Mouse (Mus musculus): ENCODE measurements around the gene Tmem35b.

Tmem35b gene

GRCm38 (mm10) chr4:127168211-127168913, 44.9 kb downstream of the Tmem35b start:
- under 1% methylated on average over 39 of the region's 39 CpGs for WGBS

GRCm38 (mm10) chr4:127168914-127169345, 45.4 kb downstream of the Tmem35b start, which contains the start of gene Dlgap3:
Gene Dlgap3 (plus strand): TSS chr4:127169204.
- 1% methylated on average over 64 of the region's 67 CpGs for WGBS

DNA sequence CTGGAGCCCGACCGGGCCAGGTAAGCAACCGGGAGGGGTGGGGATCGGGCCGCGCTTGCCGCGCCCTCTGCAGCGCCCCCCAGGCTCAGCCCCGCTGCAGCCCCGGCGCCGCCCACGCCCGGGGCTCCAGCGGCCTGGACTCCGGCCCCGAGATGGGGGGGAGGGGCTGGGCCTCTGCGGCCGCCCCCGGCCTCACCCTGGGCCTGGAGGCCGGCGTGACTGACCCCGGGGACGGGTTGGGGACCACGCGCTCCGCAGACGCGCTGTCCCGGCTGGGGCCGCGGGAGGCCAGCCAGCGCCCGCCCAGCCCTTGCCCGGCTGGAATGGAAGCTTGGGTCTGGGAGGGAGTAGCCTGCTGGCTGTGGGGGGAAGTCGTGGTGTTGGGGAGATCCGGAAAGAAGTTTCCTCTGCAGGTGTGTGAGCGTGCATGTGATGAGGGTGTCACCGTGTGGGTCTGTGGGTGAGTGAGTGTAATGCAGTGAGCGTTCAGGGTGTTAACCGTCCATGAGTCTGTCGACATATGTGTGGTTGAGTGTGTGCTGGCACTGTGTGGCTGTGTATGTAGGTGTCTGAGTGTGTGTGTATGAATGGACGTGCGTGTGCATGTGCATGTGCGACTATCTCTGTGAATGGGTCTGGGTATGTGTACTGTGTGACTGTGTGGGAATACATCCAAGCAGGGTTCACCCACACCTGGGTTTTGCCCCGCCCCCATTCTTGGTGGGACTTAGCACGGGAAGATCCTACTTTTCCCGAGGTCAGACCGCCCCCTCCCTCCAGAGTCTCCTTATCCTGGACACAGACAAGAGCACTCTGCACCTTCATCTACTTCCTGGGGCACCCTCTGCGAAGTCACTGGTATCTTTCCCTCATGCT, 46.1 kb downstream of the Tmem35b start:
- 2% methylated on average over 50 of the region's 51 CpGs for WGBS

GRCm38 (mm10) chr4:127170866-127171265, 47.4 kb downstream of the Tmem35b start:
- 10% methylated on average over 5 of the region's 5 CpGs for WGBS

DNA sequence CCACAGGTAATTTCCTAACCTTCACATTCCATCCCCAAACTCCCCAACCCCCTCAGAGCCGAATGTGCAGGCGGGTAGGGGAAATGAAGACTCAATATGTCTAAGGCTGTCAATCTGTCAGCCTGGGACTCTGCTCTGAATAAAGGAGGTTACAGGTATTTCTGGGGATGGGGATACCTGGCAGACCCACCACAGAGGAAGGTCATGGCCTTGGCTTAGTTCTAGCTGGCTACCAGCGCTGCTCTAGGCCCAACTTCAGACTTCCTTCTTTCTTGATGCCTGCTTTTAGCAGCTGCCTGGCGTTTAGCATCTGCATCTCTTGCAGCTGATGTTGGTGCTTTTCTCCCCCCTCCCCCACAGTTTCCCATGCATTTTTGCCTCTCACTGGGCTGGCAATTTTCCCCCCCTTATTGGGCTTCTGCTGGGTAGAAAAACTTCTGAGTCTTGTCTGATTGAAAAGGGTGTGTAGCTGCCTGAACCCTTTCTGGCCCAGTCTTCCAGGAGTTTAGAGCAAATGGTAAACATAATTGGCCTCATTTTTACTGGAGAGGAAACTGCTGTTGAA, 47.9 kb downstream of the Tmem35b start:
- 32% methylated on average over 4 of the region's 4 CpGs for WGBS

- 9% methylated on average over 7 of the region's 7 CpGs for WGBS
Observed at GRCm38 (mm10) chr4:127172119-127172518, 48.6 kb downstream of the Tmem35b start.

- WGBS = 29% methylated on average over 4 of the region's 4 CpGs
Observed at GRCm38 (mm10) chr4:127172614-127173013, 49.1 kb downstream of the Tmem35b start.

GRCm38 (mm10) chr4:127173461-127173860, 50.0 kb downstream of the Tmem35b start:
- 5% methylated on average over 8 of the region's 8 CpGs for WGBS

DNA sequence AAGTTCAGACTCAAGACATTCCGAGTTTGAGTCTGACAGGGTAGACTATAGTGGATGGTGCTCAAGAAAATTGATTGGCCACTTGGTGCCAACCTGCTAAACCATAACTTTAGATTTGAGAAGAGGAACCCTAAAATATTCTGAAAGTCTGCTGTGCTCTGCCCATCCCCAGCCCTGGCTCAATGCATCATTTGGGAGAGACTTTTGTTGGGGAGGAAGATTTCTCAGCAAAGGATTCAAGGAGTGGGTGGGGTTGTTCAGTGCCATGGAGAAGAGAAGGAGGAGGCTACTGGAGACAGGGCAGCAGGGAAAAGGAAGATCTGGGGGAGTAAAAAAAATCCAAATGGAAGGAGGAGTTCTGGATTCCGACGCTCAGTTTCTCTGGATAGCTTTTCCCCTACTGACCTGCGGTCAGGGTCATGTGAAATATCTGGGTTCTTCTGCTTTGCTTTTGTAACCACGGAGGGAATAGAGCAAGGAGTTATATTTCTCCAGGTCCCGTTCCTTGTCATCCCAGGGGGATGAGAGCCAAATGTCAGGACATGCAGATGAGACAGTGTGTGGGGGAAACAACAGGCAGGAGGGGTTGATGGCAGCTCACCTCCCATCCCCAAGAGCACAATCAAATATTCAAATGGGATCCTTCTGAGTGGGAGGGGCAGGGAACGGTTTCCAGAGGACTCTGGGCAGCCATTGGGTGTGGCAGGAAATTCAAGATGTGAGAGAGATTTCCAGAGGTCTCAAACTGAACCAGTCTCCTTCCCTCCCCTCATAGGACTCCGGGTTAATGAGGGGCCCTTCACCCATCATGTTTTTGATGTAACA, 50.8 kb downstream of the Tmem35b start:
- 35% methylated on average over 8 of the region's 8 CpGs for WGBS

DNA sequence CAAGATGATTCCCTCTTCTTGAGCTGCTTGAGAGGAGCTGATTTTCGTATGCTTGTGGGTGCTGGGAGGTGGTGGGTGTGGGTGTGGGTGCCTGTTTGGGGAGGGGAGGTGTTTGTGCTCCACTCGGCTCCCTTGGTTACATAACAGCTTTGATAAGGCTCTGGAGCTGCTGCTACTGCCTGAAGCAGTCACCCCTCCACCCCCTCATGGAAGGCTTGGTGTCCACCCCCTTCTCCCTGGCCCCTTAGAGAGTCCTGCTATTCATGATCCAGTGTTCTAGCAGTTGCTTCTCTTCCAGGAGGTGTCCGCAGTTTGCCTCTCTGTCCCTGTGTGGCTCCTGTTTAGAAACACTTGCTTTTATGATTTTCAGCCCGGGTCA, 51.4 kb downstream of the Tmem35b start:
- 37% methylated on average over 4 of the region's 4 CpGs for WGBS

DNA sequence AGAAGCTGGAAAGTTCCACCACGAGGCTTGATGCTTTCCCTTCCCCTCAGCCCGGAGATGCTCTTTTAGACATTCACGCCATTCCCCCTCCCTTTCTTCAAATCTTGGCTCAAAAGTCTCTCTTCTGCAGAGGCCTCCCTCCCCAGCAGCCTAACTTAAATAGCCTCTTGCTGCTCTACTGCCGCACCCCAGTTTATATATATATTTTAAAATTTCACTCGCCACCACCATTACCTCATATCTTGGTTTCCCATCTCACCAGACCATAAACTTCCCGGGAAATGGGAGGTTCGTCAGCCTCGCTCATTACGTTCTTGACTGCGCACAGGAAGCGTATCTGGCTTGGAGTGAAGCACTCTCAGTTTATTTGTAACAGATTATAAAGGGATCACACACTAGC, 54.5 kb downstream of the Tmem35b start:
- 34% methylated on average over 11 of the region's 11 CpGs for WGBS

GRCm38 (mm10) chr4:127178671-127179070, 55.2 kb downstream of the Tmem35b start:
- WGBS = 28% methylated on average over 9 of the region's 9 CpGs
